ENCODE assay signal across 8 mouse cellular contexts in genomic region chr13:23464224-23464637, GRCm38 (mm10). TPM values are rescaled to one million over a fixed set of nuclear protein-coding genes. Genes with fewer than 3 reads are reported as not detected.
A peak's percentile ranks its signal among the peaks of the same experiment; 100 is the strongest.
DNase-seq lines count a peak whose midpoint lies in the region; ATAC-seq and TF ChIP-seq lines count a peak whose summit lies in the region.

No protein-coding gene starts in this region.

- no peak for TF ChIP-seq CTCF in gastrocnemius, adult 2 months (IDR thresholded peaks at IDR 0.05)

- peak overlapping the region; percentile 91 for H3K4me2 ChIP-seq in heart, embryonic 16.5 days (ENCODE audit: low read depth, low read length)

- H3K27ac ChIP-seq in gastrocnemius, adult 2 months = no peak overlapping the region
- no peak overlapping the region for H3K27ac ChIP-seq in heart, embryonic 16.5 days (ENCODE audit: low read length)

- H3K4me3 ChIP-seq in gastrocnemius, adult 2 months = peak overlapping the region; percentile 76
- H3K4me3 ChIP-seq in heart, embryonic 16.5 days (ENCODE audit: low read length) = peak overlapping the region; percentile 70

- H3K36me3 ChIP-seq in heart, embryonic 16.5 days (ENCODE audit: control insufficient read depth, insufficient read depth) = no peaks in the 10 kb centered on the region
- H3K36me3 ChIP-seq in splenic B cell, adult 2 months (ENCODE audit: control insufficient read depth, insufficient read depth, low read length, poor library complexity, severe bottlenecking) = no peaks in the 10 kb centered on the region

- peak; percentile 37 for ATAC-seq in heart, embryonic 16.5 days (replicated peaks; ENCODE audit: extremely low read depth, insufficient read depth, low FRiP score)
- 0 out of 2 replicates have a peak, but pooled peaks have one; percentile 14 for ATAC-seq in megakaryocyte-erythroid progenitor cell, adult 5-6 weeks (replicated peaks; ENCODE audit: low FRiP score, low TSS enrichment, poor library complexity, severe bottlenecking)

- WGBS in heart, embryonic 16.5 days = 1% methylated on average over 29 of the region's 29 CpGs

- H3K9ac ChIP-seq in heart, embryonic 16.5 days (ENCODE audit: low read length) = peak overlapping the region; percentile 74

- peaks cover 13% of the 10 kb centered on the region for H3K4me1 ChIP-seq in heart, embryonic 16.5 days (ENCODE audit: control insufficient read depth, insufficient read depth, low read length)

- intact Hi-C loops in gastrocnemius, adult 2 months (cut with DNase I) = no loop called here
- intact Hi-C loops in gastrocnemius, postnatal 36 days (cut with DNase I) = loop anchor here (5.0 kb wide), 1 partner anchor 33 kb away; no protein-coding TSS in a partner anchor
- intact Hi-C loops in left cerebral cortex, postnatal 4 days (cut with DNase I) = loop anchor here (5.0 kb wide), 1 partner anchor 33 kb away; no protein-coding TSS in a partner anchor

- H3K9me3 ChIP-seq in heart, embryonic 16.5 days (replicated peaks; ENCODE audit: control insufficient read depth, low read length) = no peaks in the 10 kb centered on the region

- DNase-seq in gastrocnemius, adult 2 months = peak; percentile 29
- no peak for DNase-seq in gastrocnemius, postnatal 36 days
- peak; percentile 46 for DNase-seq in Muller cell, postnatal 12 days (ENCODE audit: inconsistent ontology term)
- peak; percentile 71 for DNase-seq in embryo, embryonic 10.5 days (ENCODE audit: low spot score)
- peak; percentile 61 for DNase-seq in left cerebral cortex, postnatal 4 days
- DNase-seq in splenic B cell, adult 2 months (ENCODE audit: low read depth, low spot score) = peak; percentile 49

- 0 out of 2 replicates have a peak, but pooled peaks cover 2% of the 10 kb centered on the region for H3K27me3 ChIP-seq in heart, embryonic 16.5 days (ENCODE audit: control insufficient read depth, insufficient read depth, low read length)
- H3K27me3 ChIP-seq in splenic B cell, adult 2 months (ENCODE audit: control insufficient read depth, insufficient read depth, low read length, poor library complexity, severe bottlenecking) = 0 out of 2 replicates have a peak, but pooled peaks cover 2% of the 10 kb centered on the region

RNA-seq across cellular contexts. Expression of gene Btn1a1, which starts 1.5 kb away (rescaled TPM):
- total RNA-seq in gastrocnemius, adult 2 months (2021) = not detected
- total RNA-seq in gastrocnemius, postnatal 36 days (2021) = not detected
- 0.83 and 1.0 TPM in 2 replicates for polyA plus RNA-seq in heart, embryonic 16.5 days (2015; fragmentation: Nextera tagmentation; extraction: Ambion mirVana)
- not detected for total RNA-seq in left cerebral cortex, postnatal 4 days (2021)
- total RNA-seq in megakaryocyte-erythroid progenitor cell, adult 5-6 weeks (2014; fragmentation: Nextera tagmentation) = not detected in 2 replicates
- total RNA-seq in megakaryocyte-erythroid progenitor cell, adult 5-6 weeks (2017) = not detected in 2 replicates

RNA-seq across cellular contexts. Expression of gene Btn2a2, which starts 24.4 kb away (rescaled TPM):
- total RNA-seq in gastrocnemius, adult 2 months (2021) = not detected
- total RNA-seq in gastrocnemius, postnatal 36 days (2021) = not detected
- polyA plus RNA-seq in heart, embryonic 16.5 days (2015; fragmentation: Nextera tagmentation; extraction: Ambion mirVana) = 0.29 and 0.34 TPM in 2 replicates
- not detected for total RNA-seq in left cerebral cortex, postnatal 4 days (2021)
- not detected in 2 replicates for total RNA-seq in megakaryocyte-erythroid progenitor cell, adult 5-6 weeks (2014; fragmentation: Nextera tagmentation)
- total RNA-seq in megakaryocyte-erythroid progenitor cell, adult 5-6 weeks (2017) = not detected in 2 replicates

RNA-seq across cellular contexts. Expression of gene Abt1, which starts 40.6 kb away (rescaled TPM):
- 1 to 10 TPM; 3.6 to 3.9 TPM for total RNA-seq in gastrocnemius, adult 2 months (2021)
- total RNA-seq in gastrocnemius, postnatal 36 days (2021) = 1 to 10 TPM; 3.2 to 3.3 TPM
- 9.2 and 9.4 TPM in 2 replicates for polyA plus RNA-seq in heart, embryonic 16.5 days (2015; fragmentation: Nextera tagmentation; extraction: Ambion mirVana)
- total RNA-seq in left cerebral cortex, postnatal 4 days (2021) = 1 to 10 TPM; 5.6 to 6.1 TPM
- total RNA-seq in megakaryocyte-erythroid progenitor cell, adult 5-6 weeks (2014; fragmentation: Nextera tagmentation) = 8.0 and 10.7 TPM in 2 replicates
- total RNA-seq in megakaryocyte-erythroid progenitor cell, adult 5-6 weeks (2017) = 12.8 and 13.7 TPM in 2 replicates

Comparison
In these comparisons a context has a peak if more than half of its experiments do, and no peak if none do; other contexts are left out.
1. DNase-seq: peak in gastrocnemius, adult 2 months (single experiment), Muller cell, postnatal 12 days (single experiment), embryo, embryonic 10.5 days (single experiment), left cerebral cortex, postnatal 4 days (single experiment) and splenic B cell, adult 2 months (single experiment); none in gastrocnemius, postnatal 36 days (0 of 2).